Mouse (Mus musculus) kidney, postnatal 25 days (tissue): ENCODE results near the gene Mknk2.

Source experiments
- DNase-seq, 2 experiments: peaks; one replicate each; pipeline ENCODE4 v3.0.0; 2021; ENCODE audit warnings: mixed read lengths in 2 of 2

Gene Mknk2

DNA sequence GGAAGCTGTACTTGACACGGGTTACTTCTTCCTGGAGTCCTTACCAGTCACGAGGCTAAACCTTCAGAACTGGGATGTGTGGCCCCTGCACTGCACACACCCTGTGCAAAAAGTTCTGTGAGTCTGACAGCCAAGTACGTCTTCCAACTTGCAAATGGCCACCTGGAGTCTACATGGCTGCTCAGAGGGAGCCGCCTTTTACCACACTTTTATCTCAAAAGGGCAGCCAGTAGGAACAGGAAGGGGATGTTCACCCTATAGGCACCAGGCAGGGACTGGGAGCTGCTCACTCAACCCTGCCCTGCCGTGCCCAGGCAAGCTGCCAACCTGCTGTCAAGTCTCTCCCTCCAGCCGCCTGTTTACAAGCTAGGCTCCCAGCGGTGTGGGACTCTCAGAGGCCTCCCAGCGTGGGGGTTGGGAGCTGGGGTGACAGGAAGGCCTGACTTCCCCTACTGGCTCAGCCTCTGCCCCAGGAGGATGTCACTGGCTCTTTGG, at the start of gene Mknk2:
Gene Mknk2 (minus strand): TSS at position 171 of the 495 bp plus-strand sequence.
- peak; percentile 99 to 100 for DNase-seq

DNA sequence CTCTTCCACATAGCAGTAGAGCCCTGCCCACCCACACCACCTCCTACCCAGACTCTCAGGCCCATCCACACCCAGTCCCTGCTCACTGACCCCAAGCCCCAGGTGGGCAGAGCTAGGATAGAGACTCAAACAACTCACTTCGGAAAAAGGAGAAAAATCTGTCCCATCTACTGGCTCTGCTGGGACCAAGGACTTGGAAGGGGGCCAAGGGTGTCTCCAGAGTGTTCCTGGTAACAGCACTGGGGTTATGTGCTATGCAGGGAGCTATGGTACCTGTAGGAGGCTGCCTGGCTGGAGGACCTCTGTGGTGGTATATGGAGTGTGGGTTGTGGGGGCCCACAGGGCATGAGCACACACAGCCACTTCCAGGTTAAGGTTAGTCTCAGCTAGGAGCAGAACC, 39.4 kb upstream of the Mknk2 start:
- DNase-seq = peak; percentile 28 to 43

DNA sequence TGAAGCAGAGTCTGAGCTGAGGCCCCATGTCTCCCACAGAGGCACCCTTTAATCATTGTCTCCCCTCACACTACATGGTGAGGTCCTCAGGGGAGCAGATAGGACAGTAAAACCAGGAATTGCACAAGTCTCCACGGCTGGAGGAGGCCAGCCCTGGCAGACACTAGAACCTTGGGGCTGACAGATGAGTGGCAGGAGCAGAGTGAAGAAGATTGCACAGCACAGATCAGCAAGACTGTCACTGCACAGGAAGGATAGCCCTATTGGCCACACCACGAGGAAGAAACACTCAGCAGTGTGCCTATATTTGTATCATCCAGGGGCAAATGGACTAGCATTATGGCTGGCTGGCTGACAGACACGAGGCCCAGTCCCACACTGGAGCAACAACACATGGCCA, 32.9 kb upstream of the Mknk2 start:
- DNase-seq = no peak

DNA sequence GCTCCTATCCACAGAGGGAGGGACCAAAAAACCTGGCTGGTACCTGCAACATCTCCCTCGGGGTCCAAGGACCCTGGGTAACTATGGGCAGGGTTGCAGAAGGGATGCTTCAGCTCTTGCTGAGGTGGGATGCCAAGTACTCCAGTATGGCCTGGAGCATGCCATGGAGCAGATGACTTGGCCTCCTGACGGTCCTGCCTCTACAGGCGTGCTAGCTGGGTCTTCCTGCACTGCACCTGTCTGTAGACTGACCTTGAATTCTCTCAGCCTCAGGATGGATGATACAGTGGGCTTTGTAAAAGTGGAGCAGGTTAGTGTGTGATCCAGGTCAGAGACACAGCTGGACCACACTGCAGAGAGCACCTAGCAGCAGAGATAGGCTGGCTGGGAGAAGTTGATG, 27.6 kb upstream of the Mknk2 start:
- no peak for DNase-seq

GRCm38 (mm10) chr10:80705033-80705432, 27.1 kb upstream of the Mknk2 start:
- no peak for DNase-seq

GRCm38 (mm10) chr10:80704418-80704817, 26.5 kb upstream of the Mknk2 start:
- DNase-seq = no peak

GRCm38 (mm10) chr10:80703643-80704042, 25.7 kb upstream of the Mknk2 start:
- DNase-seq = no peak

DNA sequence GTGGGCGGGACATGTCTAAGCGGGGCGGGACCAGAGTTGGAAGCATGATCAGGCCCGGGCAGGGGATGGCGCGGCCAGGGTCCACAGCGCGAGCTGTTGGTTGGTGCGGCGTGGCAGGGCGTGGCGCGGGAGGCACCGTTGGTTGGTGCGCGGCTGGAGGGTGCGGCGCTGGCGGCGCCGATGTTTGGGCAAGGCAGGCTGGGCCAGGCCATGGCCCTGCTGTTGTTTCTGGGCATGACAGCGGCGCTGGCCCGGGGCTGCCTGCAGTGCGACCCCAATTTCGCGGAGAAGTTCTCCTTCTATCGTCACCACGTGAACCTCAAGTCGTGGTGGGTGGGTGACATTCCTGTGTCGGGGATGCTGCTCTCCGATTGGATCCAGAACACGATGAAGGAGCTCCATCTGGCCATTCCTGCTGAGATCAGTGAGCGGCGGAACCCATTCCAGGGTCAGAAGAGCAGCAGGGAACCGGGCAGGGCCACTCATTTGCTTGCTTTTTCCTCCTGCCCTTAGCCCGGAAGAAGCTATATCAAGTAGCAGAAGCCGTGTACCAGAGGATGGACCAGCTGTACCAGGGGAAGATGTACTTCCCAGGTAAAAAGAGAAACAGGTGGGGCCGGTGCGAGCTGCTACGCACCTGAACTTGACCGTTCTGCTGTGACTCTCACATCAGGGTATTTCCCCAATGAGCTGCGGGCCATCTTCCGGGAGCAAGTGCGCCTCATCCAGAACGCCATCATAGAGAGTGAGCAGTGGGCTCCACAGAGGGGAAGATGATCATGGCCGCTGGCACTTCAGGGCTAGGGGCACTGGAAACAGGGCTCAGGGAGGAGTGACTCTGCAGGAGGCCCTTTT, 24.9 kb upstream of the Mknk2 start:
- peak; percentile 96 to 99 for DNase-seq

- peak; percentile 99 to 100 for DNase-seq
Measured at GRCm38 (mm10) chr10:80701721-80702535, 24.0 kb upstream of the Mknk2 start, which contains the start of the genes Mob3a and Izumo4. Mob3a (minus strand) TSS chr10:80701977. Izumo4 (plus strand) TSS chr10:80702184.

GRCm38 (mm10) chr10:80700732-80701131, 22.8 kb upstream of the Mknk2 start:
- DNase-seq = no peak

- no peak for DNase-seq
Measured at GRCm38 (mm10) chr10:80700038-80700504, 22.2 kb upstream of the Mknk2 start.

DNA sequence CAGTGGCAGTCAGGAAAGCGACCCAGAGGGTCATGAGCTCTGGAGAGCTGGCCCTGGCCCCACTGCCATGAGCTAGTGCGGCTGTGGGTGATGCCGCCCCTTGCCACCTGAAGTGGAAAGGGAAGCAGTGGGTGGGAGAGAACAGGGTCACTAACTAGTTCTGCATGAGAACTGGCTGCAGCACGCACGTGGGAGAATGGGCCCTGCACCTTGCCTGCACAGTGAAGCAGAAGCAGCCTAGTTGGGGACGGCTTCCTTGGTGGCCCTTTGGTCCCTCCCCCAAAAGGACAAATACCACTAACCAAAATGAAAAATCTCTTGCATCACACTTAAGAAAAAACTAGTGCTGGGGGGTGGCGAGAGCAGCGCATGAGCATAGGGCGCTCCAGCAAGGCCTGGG, 20.7 kb upstream of the Mknk2 start:
- DNase-seq = no peak

- no peak for DNase-seq
Measured at GRCm38 (mm10) chr10:80697812-80698211, 19.9 kb upstream of the Mknk2 start.

- DNase-seq = no peak
Measured at GRCm38 (mm10) chr10:80697393-80697787, 19.5 kb upstream of the Mknk2 start.

DNA sequence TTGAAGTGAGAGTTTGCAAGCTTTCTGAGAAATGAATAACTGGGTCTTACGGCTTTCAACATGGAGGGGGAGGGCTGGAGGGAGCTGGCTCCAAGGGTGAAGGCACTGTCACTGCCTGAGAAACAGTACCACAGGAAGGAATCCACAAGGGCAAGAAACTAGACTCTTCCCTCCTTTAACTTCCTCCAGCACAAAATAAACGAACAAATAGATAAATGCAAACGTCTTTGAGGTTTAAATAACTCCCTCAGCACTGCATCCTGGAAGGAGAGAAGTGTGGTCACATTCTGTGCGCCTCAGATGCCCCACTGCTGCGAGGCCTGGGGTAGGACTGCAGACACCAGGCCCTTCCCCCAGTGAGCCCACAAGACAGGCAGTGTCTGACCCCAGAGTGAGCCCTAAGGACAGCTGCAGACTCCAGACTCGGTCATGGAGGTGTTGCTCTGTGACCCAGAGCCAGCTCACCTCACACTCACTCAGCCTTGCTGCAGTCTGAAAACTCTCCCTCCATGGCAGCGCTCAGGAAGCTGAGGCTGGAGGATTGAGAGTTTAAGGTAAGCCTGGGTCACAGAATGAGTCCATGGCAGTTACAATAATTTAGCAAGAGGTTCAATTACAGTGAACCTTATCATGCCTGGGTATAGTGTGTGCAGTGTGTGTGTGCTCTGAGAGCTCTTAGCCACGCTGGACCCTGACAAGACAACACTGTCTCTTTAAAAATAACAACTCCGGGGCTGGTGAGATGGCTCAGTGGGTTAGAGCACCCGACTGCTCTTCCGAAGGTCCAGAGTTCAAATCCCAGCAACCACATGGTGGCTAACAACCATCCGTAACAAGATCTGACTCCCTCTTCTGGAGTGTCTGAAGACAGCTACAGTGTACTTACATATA, 18.8 kb upstream of the Mknk2 start:
- DNase-seq = no peak

DNA sequence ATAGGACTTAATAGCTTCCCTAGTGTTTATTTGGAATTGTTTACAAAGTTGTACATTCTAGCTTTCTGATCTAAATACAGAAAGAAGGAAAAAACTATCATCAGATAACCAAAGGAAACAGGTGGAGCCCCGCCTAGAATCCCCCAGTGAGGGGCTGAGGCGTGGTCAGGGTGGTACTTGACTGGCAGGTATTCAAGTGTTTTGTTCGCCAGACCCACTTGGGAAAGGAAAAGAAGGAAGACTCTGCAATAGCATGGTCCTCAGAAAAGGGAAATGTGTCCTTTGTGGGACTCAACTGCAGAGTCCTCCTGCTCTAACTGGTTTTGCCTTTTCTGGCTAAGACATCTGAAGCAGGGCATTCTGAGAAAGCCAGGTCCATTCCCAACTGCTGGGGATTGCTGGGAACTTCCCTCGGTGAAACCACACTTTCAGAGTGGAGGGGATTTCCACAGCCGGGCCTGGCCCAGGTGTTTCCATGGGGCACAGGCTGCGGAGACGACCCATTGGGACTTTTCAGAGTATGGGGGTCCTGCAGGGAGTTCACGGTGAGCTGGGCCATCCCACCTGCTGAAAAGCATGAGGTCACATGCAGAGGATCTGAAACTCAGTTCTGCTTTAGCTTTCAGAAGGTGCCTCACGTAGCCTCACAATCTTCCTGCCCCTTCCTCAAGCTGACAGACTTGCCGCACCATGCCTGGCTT, 18.0 kb upstream of the Mknk2 start:
- no peak for DNase-seq

GRCm38 (mm10) chr10:80695186-80695585, 17.3 kb upstream of the Mknk2 start:
- peak; percentile 51 to 80 for DNase-seq

DNA sequence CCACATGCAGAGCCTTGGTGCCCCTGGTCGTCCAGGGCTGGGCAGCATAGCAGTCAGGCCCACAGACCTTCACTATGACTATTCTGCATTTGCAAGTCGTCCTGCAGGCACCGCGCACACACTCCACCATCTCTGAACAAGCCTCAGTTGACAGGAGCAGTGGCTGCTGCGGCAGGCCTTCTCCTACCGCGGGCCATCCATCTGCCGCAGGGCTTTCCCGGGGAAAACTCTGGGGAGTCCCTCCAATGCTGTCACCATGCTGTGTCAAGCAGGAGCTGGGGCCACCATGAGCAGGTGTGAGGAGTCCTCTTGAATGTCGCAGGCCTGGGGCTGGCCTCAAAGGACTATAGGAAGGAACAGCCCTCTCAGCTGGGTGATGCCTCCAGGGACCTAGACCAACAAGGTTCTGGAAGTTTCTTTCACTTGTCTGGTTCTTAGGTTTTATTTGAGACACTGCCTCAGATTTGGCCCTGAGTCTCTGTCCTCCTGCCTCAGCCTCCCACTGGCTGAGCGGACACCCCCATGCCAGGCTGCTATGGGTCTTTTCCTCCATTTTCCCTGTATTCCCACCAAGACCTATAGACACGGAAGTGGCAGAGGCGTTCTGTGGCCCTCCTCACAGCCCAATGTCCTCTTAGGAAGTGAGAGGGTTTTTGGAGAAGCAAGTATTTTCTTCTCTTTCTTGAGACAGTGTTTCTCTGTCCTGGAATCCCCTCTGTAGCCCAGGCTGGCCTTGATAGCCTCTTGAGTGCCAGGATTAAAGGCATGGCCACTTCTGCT, 16.4 kb upstream of the Mknk2 start:
- DNase-seq = no peak

DNA sequence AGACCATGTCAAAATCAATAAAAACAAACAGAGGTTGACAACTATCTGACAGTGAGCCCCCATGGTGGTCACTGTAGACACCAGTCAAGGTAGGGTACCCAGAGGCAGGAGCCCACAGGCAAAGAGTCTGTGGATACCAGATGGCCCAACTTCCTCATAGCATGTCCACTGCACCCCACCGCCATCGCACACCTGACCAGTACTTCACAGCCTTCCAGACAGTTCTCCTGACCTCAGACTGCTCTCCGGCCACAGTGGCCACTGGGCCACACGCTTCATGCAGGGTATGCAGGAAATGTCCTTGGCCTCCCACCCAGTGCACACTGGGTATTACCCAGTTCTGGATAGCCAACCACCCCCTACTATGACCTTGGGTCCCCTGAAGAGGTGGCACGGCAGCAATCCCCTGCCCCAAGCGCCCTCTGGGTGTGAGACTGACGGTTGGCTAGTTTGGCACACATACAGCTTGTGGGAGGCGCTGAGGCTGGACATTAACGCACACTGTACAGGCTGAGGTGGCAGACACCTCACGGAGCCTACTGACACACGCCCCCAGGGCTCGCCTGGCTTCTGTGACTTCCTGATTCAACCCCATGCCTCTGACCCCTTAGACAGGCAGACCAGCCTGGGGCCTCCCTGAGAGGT, 15.6 kb upstream of the Mknk2 start:
- peak; percentile 43 to 73 for DNase-seq
